28 mouse cellular contexts compared by ENCODE assay signal in the genomic region with DNA sequence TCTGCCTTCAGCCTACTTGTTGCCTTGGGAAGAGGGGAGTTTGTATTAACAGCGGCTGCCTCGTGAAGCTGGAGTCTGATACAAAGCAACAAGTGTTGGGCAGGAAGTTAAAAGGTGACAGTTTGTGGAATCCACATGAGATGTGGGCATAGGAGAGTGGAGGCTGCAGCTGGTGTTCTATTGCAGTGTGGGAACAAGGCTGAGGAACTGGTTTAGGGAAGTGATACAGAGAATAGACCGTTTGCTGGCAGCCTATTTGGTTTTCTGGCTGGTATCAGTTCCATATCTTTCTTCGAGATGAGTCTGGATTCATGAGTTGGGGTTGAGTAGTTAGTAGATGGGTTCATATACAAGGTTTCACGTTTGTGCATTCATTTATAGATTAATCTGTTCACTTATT.
DNase-seq lines count a peak whose midpoint lies in the region; ATAC-seq and TF ChIP-seq lines count a peak whose summit lies in the region.
"Had no signal": no experiment of that assay in that cellular context is flagged by ENCODE, and none has a peak within 500 bp of the region (broad histone marks: within the 10 kb centered on the region; RNA-seq: fewer than 3 reads in every experiment).

No protein-coding gene starts in this region.

- in situ Hi-C loops in ES-E14 (cut with MboI; ENCODE audit: low sequenced_read_pairs in 2 of 2, unreplicated experiment in 2 of 2) = no loop called here

- DNase-seq in frontal cortex, postnatal 10 days (ENCODE audit: low spot score in 2 of 2) = no peak
- DNase-seq in ES-E14 (ENCODE audit: low read depth, low spot score) = no peak
- no peak for DNase-seq in natural killer cell, adult 2 months (ENCODE audit: low spot score in 2 of 2)
- DNase-seq in lung, postnatal 36 days = no peak
- no peak for DNase-seq in gastrocnemius, adult 18-20 months (ENCODE audit: low spot score)
- DNase-seq: adrenal gland, postnatal 10 days; adrenal gland, postnatal 36 days; cerebellum, adult 11-12 months; cerebellum, adult 8-10 months; cerebellum, postnatal 10 days; cerebellum, postnatal 36 days; gastrocnemius, postnatal 14 days; heart, adult 2 months; heart, postnatal 14 days; heart, postnatal 4 days had no signal

- H3K4me1 ChIP-seq in ES-E14 (ENCODE audit: control insufficient read depth in 2 of 2, insufficient read depth in 2 of 2, low read length in 2 of 2, poor library complexity in 1 of 2) = no peaks in the 10 kb centered on the region
- H3K4me1 ChIP-seq: forebrain, embryonic 10.5 days; forebrain, embryonic 13.5 days; heart, embryonic 10.5 days; heart, embryonic 13.5 days had no signal

- ATAC-seq in frontal cortex, adult (ENCODE audit: low TSS enrichment) = peak; percentile 69; the same call in 1 of the 2 replicates
- peak; percentile 83 for ATAC-seq in common myeloid progenitor, adult 5-6 weeks (replicated peaks; ENCODE audit: low read depth, poor library complexity, severe bottlenecking)
- peak; percentile 97 for ATAC-seq in megakaryocyte progenitor cell, adult 5-6 weeks (replicated peaks; ENCODE audit: poor library complexity)
- ATAC-seq: forebrain, embryonic 13.5 days; forebrain, embryonic 16.5 days; hindbrain, postnatal 0 days; inflammation-experienced regulatory T-cells, adult 6 months; Patski had no signal

- no peak overlapping the region for H3K4me3 ChIP-seq in ES-E14 (ENCODE audit: insufficient read depth in 1 of 2, low read depth in 1 of 2, low read length in 2 of 2, poor library complexity in 1 of 2, severe bottlenecking in 1 of 2)
- H3K4me3 ChIP-seq: forebrain, embryonic 10.5 days; forebrain, embryonic 13.5 days; heart, adult 2 months; heart, embryonic 10.5 days; heart, embryonic 13.5 days had no signal

- no peaks in the 10 kb centered on the region for H3K9me3 ChIP-seq in ES-E14 (ENCODE audit: control insufficient read depth, insufficient read depth, low read depth, low read length)
- H3K9me3 ChIP-seq: forebrain, embryonic 10.5 days; forebrain, embryonic 13.5 days; heart, embryonic 10.5 days; heart, embryonic 13.5 days had no signal

- H3K36me3 ChIP-seq in ES-E14 (ENCODE audit: control insufficient read depth, insufficient read depth, low read length, poor library complexity, severe bottlenecking) = no peaks in the 10 kb centered on the region
- H3K36me3 ChIP-seq: forebrain, embryonic 10.5 days; G1E; heart, embryonic 10.5 days; heart, embryonic 13.5 days had no signal

- H3K9ac ChIP-seq in ES-E14 (ENCODE audit: insufficient read depth, low read depth, low read length, poor library complexity, severe bottlenecking) = no peak overlapping the region
- H3K9ac ChIP-seq: forebrain, embryonic 13.5 days; heart, embryonic 13.5 days; hindbrain, embryonic 14.5 days had no signal

- 0 out of 2 replicates have a peak overlapping the region, but pooled peaks have one; percentile 31 for H3K27ac ChIP-seq in ES-E14 (ENCODE audit: insufficient read depth, low read depth, low read length, poor library complexity, severe bottlenecking)
- H3K27ac ChIP-seq: forebrain, embryonic 10.5 days; forebrain, embryonic 13.5 days; heart, adult 2 months; heart, embryonic 10.5 days; heart, embryonic 13.5 days; hindbrain, embryonic 14.5 days; hindbrain, postnatal 0 days had no signal

TF ChIP-seq in ES-E14, 5 proteins besides CTCF, POLR2A, EP300 and RAD21:
- no peak for TF ChIP-seq ZC3H11A (IDR thresholded peaks at IDR 0.05; ENCODE audit: borderline replicate concordance, low read depth, low read length)
- TF ChIP-seq CHD2 (IDR thresholded peaks at IDR 0.05; ENCODE audit: low read depth, low read length) = no peak
